Mouse (Mus musculus): ENCODE results near the gene Nek8. TPM values are rescaled to one million over a fixed set of nuclear protein-coding genes. Genes with fewer than 3 reads are reported as not detected.
A peak's percentile ranks its signal among the peaks of the same experiment; 100 is the strongest.

Gene Nek8
- polyA plus RNA-seq, 1 experiment from 2014 or later = 19.9 TPM

GRCm38 (mm10) chr11:78168541-78169468, 7.7 kb downstream of the Nek8 start:
- no peaks in the 10 kb centered on the region for H3K9me3 ChIP-seq (replicated peaks; ENCODE audit: low read length)
- no peak for ATAC-seq (replicated peaks; ENCODE audit: low FRiP score, low read depth)
- H3K27ac ChIP-seq = no peak overlapping the region
- peaks cover 9% of the 10 kb centered on the region for H3K4me1 ChIP-seq (replicated peaks; ENCODE audit: insufficient read depth, low read length)
- peak overlapping the region; percentile 9; the same call in 1 of the 2 replicates for H3K4me2 ChIP-seq (ENCODE audit: low read length)
- peaks cover 5% of the 10 kb centered on the region; the same call in 1 of the 2 replicates for H3K36me3 ChIP-seq (ENCODE audit: insufficient read depth, low read length)
- H3K27me3 ChIP-seq (ENCODE audit: insufficient read depth, low read length) = no peaks in the 10 kb centered on the region
- 58% methylated on average over 19 of the region's 19 CpGs for WGBS
- no peak overlapping the region for H3K4me3 ChIP-seq (replicated peaks; ENCODE audit: low read depth, low read length)
- TF ChIP-seq CTCF (IDR thresholded peaks at IDR 0.05; ENCODE audit: low read depth) = no peak
- no peak overlapping the region for H3K9ac ChIP-seq (ENCODE audit: low read depth, low read length)
- no peak for DNase-seq (ENCODE audit: low spot score)

- DNase-seq (ENCODE audit: low spot score) = no peak
- TF ChIP-seq CTCF (IDR thresholded peaks at IDR 0.05; ENCODE audit: low read depth) = no peak
- H3K27ac ChIP-seq = no peak overlapping the region
Observed at GRCm38 (mm10) chr11:78167257-78167959, 9.1 kb downstream of the Nek8 start.

GRCm38 (mm10) chr11:78166640-78167039, 9.8 kb downstream of the Nek8 start:
- Histone ChIP-seq H3K27ac (peak overlapping the region; percentile 98), H3K4me2 (ENCODE audit: low read length) (no peak overlapping the region; the same call in 1 of the 2 replicates), H3K36me3 (ENCODE audit: insufficient read depth, low read length) (no peaks in the 10 kb centered on the region; the same call in 1 of the 2 replicates), H3K27me3 (ENCODE audit: insufficient read depth, low read length) (no peaks in the 10 kb centered on the region), H3K4me3 (replicated peaks; ENCODE audit: low read depth, low read length) (no peak overlapping the region), H3K9me3 (replicated peaks; ENCODE audit: low read length) (no peaks in the 10 kb centered on the region), H3K9ac (ENCODE audit: low read depth, low read length) (no peak overlapping the region), H3K4me1 (replicated peaks; ENCODE audit: insufficient read depth, low read length) (peaks cover 28% of the 10 kb centered on the region)
- 74% methylated on average over 6 of the region's 6 CpGs for WGBS
- no peak for TF ChIP-seq CTCF (IDR thresholded peaks at IDR 0.05; ENCODE audit: low read depth)
- no peak for ATAC-seq (replicated peaks; ENCODE audit: low FRiP score, low read depth)
- DNase-seq (ENCODE audit: low spot score) = no peak

More at GRCm38 (mm10) chr11:78167257-78167959, 9.1 kb downstream of the Nek8 start:
- Histone ChIP-seq H3K4me3 (replicated peaks; ENCODE audit: low read depth, low read length) (no peak overlapping the region), H3K9ac (ENCODE audit: low read depth, low read length) (no peak overlapping the region), H3K36me3 (ENCODE audit: insufficient read depth, low read length) (peaks cover 3% of the 10 kb centered on the region; the same call in 1 of the 2 replicates), H3K4me1 (replicated peaks; ENCODE audit: insufficient read depth, low read length) (peaks cover 21% of the 10 kb centered on the region), H3K9me3 (replicated peaks; ENCODE audit: low read length) (no peaks in the 10 kb centered on the region), H3K27me3 (ENCODE audit: insufficient read depth, low read length) (no peaks in the 10 kb centered on the region), H3K4me2 (ENCODE audit: low read length) (no peak overlapping the region)
- 93% methylated on average over 14 of the region's 14 CpGs for WGBS
- ATAC-seq (replicated peaks; ENCODE audit: low FRiP score, low read depth) = no peak

GRCm38 (mm10) chr11:78166161-78166560, 10.3 kb downstream of the Nek8 start:
- no peak for ATAC-seq (replicated peaks; ENCODE audit: low FRiP score, low read depth)
- peaks cover 28% of the 10 kb centered on the region for H3K4me1 ChIP-seq (replicated peaks; ENCODE audit: insufficient read depth, low read length)
- peak overlapping the region; percentile 90 for H3K4me2 ChIP-seq (ENCODE audit: low read length)
- peak overlapping the region; percentile 93; the same call in 1 of the 2 replicates for H3K9ac ChIP-seq (ENCODE audit: low read depth, low read length)
- H3K4me3 ChIP-seq (replicated peaks; ENCODE audit: low read depth, low read length) = peak overlapping the region; percentile 95; the same call in 1 of the 2 replicates
- no peak for TF ChIP-seq CTCF (IDR thresholded peaks at IDR 0.05; ENCODE audit: low read depth)
- peak overlapping the region; percentile 98 for H3K27ac ChIP-seq
- no peaks in the 10 kb centered on the region for H3K27me3 ChIP-seq (ENCODE audit: insufficient read depth, low read length)
- no peaks in the 10 kb centered on the region for H3K9me3 ChIP-seq (replicated peaks; ENCODE audit: low read length)
- H3K36me3 ChIP-seq (ENCODE audit: insufficient read depth, low read length) = peaks cover 4% of the 10 kb centered on the region; the same call in 1 of the 2 replicates
- no peak for DNase-seq (ENCODE audit: low spot score)
- WGBS = 37% methylated on average over 4 of the region's 4 CpGs

GRCm38 (mm10) chr11:78165761-78166109, 10.7 kb downstream of the Nek8 start:
- Histone ChIP-seq H3K9me3 (replicated peaks; ENCODE audit: low read length) (no peaks in the 10 kb centered on the region), H3K36me3 (ENCODE audit: insufficient read depth, low read length) (peaks cover 8% of the 10 kb centered on the region), H3K9ac (ENCODE audit: low read depth, low read length) (peak overlapping the region; percentile 93; the same call in 1 of the 2 replicates), H3K27ac (peak overlapping the region; percentile 98), H3K4me3 (replicated peaks; ENCODE audit: low read depth, low read length) (peak overlapping the region; percentile 95), H3K4me1 (replicated peaks; ENCODE audit: insufficient read depth, low read length) (peaks cover 28% of the 10 kb centered on the region), H3K4me2 (ENCODE audit: low read length) (peak overlapping the region; percentile 90), H3K27me3 (ENCODE audit: insufficient read depth, low read length) (no peaks in the 10 kb centered on the region)
- peak; percentile 67 for DNase-seq (ENCODE audit: low spot score)
- no peak for TF ChIP-seq CTCF (IDR thresholded peaks at IDR 0.05; ENCODE audit: low read depth)
- peak; percentile 6; the same call in 1 of the 2 replicates for ATAC-seq (replicated peaks; ENCODE audit: low FRiP score, low read depth)
- 2% methylated on average over 16 of the region's 16 CpGs for WGBS

Measured in kidney, postnatal 0 days (tissue).